Mouse (Mus musculus) testis, postnatal 14 days (tissue): ENCODE measurements around the gene Otud6a.
"Not testable (repeated sequence)": the region's sequence is repeated elsewhere in the genome, so short reads cannot be mapped to it uniquely, and the experiment has no call there.

Experiments
- DNase-seq: peaks from one replicate; pipeline ENCODE4 v3.0.0; 2021; ENCODE audit warnings: low spot score

Gene Otud6a

DNA sequence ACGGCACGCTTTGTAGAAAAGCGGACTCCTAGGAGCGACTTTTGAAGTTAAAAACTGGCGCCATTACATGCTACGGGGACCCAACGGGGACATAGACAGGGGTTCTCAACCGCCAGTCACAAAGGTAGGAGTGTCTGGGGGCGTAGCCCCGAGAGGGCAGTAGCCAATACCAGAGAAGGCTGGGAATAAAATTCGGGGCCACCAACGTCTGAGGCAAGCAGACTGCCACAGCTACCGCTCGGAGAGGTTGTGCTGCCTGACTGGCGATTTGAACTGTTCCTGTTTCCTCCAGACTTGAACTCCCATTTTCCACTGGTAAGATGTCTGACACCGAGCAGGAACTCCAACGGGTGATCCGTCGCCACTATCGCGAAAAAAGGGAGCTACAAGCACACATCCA lies at the start of gene Otud6a:
TSS of gene Otud6a (plus strand) at position 321 of the 400 bp plus-strand sequence.
- peak; percentile 82 for DNase-seq

- DNase-seq, result no peak
These were observed 38.9 kb upstream of the Otud6a start for GRCm38 (mm10) chrX:100389887-100390286.

GRCm38 (mm10) chrX:100392304-100392703 lies 36.5 kb upstream of the Otud6a start:
- DNase-seq, result no peak

DNA sequence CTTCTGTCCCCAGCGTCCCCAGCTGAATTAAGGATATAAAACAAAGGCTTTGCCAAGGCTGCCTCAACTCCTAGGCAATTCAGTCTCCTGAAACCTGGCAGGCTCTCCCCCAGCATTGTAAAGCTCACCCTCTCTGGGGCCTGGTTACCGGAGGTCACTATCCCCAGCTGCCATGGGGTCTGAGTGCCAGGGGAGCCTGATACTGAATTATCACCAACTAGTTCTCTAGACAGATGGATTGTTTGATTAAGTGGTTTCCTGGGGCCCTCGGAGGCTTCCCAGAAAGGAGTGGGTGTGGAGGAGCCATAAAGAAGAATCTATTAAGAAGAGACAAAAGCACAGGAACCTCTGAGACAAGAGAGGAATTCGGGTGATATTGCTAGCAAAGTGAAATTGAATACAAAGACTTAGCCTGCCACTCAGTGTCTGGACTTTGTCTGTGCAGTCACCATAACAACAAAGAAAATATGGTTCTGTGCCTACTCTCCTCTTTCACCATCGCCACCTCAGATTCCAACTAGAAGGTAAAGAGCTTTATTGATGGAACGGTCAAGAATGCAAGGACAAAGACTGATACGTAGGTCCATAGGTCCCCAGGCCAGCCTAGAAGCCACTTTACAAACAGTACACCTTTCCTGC lies 34.5 kb upstream of the Otud6a start:
- no peak for DNase-seq

DNA sequence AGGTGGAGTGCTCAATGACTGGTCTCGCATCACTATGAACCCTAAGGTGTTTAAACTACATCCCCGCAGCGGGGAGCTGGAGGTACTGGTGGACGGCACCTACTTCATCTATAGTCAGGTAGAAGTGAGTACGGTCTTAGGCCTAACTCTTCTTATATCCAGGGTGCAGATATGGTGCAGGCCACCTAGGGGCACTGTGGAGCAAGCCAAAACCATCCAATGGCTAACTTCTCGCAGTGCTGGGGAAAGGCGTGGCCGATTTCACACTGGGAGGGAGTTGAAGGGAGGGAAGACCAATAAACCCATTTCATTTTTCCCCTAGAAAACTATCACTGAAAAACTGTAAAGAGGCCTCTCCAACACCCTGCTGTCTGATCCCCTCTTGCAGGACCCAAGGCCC lies 33.8 kb upstream of the Otud6a start:
- no peak for DNase-seq

GRCm38 (mm10) chrX:100400900-100401299 lies 27.9 kb upstream of the Otud6a start:
- DNase-seq, result no peak

- DNase-seq, result no peak
These were observed 27.2 kb upstream of the Otud6a start for GRCm38 (mm10) chrX:100401657-100402056.

GRCm38 (mm10) chrX:100409245-100409644 lies 19.6 kb upstream of the Otud6a start:
- DNase-seq, result no peak

- no peak for DNase-seq
These were observed 3.5 kb downstream of the Otud6a start for GRCm38 (mm10) chrX:100432311-100432710.

- not testable (repeated sequence) for DNase-seq
These were observed 13.8 kb downstream of the Otud6a start, which contains the start of gene Awat2 for GRCm38 (mm10) chrX:100442617-100443016. Gene Awat2, minus strand, starts transcription at chrX:100442717.

DNA sequence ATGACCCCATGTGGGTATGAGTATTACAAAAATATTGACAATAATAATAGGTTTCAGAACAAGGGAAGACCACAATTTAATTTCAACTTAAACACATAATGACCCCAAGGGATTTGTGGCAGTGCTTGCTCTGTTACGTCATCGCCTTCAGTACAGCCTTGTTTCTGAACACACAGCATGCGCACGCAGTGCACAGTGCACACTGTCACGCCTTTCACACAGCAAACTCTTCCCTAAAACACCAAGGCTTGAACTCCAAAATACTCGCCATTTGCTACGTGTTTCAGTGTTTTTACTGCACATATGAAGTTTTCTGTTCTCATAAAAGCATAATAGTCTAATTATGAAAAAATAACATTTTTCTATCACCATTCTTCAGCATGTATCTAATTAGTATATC lies 14.7 kb downstream of the Otud6a start:
- no peak for DNase-seq

- no peak for DNase-seq
These were observed 39.2 kb downstream of the Otud6a start for GRCm38 (mm10) chrX:100468047-100468446.

DNA sequence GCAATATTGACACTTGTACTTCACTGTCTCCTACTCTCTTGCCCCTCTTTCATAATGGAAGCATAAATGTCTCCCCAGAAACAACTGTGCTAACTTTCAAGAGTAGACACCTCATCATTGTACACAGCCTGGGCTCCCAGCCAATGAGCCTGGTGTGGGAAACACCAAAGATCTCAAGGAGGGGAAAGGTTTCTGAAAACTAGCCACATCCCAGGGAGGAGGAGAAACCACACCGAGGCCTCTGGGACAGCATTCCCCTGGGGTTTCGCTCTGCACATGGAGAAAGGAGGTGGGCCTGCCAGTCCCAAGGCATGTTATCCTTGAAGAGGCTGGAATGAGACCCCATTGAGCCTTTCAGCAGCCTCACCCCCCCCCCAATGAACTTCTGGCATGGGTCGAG lies 41.3 kb downstream of the Otud6a start:
- no peak for DNase-seq

DNA sequence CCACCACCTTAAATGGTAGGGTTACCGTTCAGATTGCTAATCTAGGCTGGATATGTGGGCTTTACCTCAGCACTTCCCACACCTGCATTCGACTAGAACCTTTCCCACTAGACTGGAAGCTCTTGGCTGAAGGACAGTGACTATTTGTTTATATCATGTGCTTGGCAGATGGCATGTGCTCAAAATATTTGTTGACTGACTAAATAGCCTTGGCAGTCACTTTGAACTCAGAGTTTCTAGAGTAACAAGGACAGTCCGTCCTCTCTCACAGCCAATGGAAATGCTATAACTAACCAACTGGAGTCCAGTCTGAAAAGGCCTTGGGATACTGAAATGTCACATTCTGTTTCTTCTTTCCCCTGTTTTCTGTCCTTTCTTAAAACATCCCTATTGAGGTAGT lies 42.7 kb downstream of the Otud6a start:
- DNase-seq, result no peak

DNA sequence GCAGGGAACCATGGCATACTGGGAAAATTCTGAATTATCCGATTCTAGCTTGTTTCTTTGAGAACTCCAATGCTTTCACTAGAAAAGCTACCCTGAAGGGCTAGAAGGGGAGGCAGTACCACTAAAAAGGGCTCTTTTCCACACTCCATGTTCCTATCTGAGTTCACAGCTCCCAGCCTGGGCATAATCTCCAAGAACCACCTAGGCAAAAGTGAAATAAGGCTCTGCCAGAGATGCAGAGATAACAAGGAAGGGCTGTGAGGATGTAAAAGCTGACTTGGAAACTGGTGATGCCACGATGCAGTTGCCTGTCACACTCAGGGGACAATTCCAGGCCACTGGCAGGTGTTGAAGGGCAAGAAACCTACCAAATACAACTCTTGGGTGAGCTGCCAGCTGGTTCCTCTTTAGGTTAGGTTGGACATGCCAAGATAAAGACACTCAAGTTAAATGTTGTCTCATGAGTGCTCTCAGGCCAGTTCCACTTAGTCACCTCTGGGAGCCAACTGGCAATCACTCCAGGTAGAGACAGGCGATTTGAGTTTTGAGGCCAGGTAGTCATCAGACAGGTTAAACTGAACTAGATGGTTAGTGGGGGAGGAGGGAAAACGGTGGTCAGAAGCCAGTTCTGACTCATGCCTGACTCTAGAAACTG lies 46.9 kb downstream of the Otud6a start:
- no peak for DNase-seq
